9 mouse cellular contexts compared by ENCODE assay signal in the genomic region with DNA sequence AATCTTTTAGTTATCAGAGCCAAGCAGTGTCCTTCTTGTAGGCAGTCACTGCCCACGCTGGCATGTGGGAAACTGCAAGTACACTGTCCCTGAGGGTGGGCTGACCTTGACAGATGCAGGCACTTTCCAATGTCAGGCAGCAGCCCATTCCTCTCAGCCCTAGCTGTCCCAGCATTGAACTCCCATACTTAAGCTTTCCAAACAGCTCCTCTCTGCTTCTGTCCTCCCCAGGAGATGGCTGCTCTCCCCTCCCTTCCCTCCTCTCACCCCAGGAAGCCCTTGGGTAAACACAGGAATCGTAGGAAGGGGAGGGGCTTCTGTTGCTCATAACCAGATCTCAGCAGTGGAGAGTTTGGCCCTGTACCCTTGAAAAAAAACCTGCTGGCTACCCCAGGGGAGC. TPM values are rescaled to one million over a fixed set of nuclear protein-coding genes. Genes with fewer than 3 reads are reported as not detected.
DNase-seq lines count a peak whose midpoint lies in the region; ATAC-seq and TF ChIP-seq lines count a peak whose summit lies in the region.
"Had no signal": no experiment of that assay in that cellular context is flagged by ENCODE, and none has a peak within 500 bp of the region (broad histone marks: within the 10 kb centered on the region; RNA-seq: fewer than 3 reads in every experiment).

No protein-coding gene starts in this region.

- no peak overlapping the region for H3K4me3 ChIP-seq in spleen, adult 2 months (ENCODE audit: extremely low read depth, insufficient read depth, insufficient read length)
- H3K4me3 ChIP-seq in heart, embryonic 16.5 days (ENCODE audit: low read length): no peak overlapping the region
- no peak overlapping the region for H3K4me3 ChIP-seq in midbrain, embryonic 11.5 days (ENCODE audit: low read depth, low read length)
- H3K4me3 ChIP-seq: forebrain, embryonic 10.5 days had no signal

- 47% methylated on average over 2 of the region's 2 CpGs for WGBS in spleen, adult 2 months
- WGBS in heart, embryonic 16.5 days: 19% methylated on average over 2 of the region's 2 CpGs
- 32% methylated on average over 2 of the region's 2 CpGs for WGBS in midbrain, embryonic 11.5 days

- H3K36me3 ChIP-seq in spleen, adult 2 months (ENCODE audit: control insufficient read depth, insufficient read depth, low read length): no peaks in the 10 kb centered on the region
- H3K36me3 ChIP-seq in heart, embryonic 16.5 days (ENCODE audit: control insufficient read depth, insufficient read depth): no peaks in the 10 kb centered on the region
- H3K36me3 ChIP-seq in midbrain, embryonic 11.5 days (ENCODE audit: control insufficient read depth, insufficient read depth, low read length): no peaks in the 10 kb centered on the region
- H3K36me3 ChIP-seq: forebrain, embryonic 10.5 days had no signal

- H3K27me3 ChIP-seq in spleen, adult 2 months (ENCODE audit: control insufficient read depth, insufficient read depth, low read length): no peaks in the 10 kb centered on the region
- no peaks in the 10 kb centered on the region for H3K27me3 ChIP-seq in heart, embryonic 16.5 days (ENCODE audit: control insufficient read depth, insufficient read depth, low read length)
- H3K27me3 ChIP-seq in midbrain, embryonic 11.5 days (ENCODE audit: control insufficient read depth, insufficient read depth, low read length): no peaks in the 10 kb centered on the region

- peaks cover 9% of the 10 kb centered on the region; the same call in 1 of the 2 replicates for H3K4me1 ChIP-seq in spleen, adult 2 months (ENCODE audit: control insufficient read depth, insufficient read depth, insufficient read length)
- H3K4me1 ChIP-seq in heart, embryonic 16.5 days (ENCODE audit: control insufficient read depth, insufficient read depth, low read length): peaks cover 8% of the 10 kb centered on the region
- no peaks in the 10 kb centered on the region for H3K4me1 ChIP-seq in midbrain, embryonic 11.5 days (ENCODE audit: control insufficient read depth, insufficient read depth, low read length)
- H3K4me1 ChIP-seq: forebrain, embryonic 10.5 days had no signal

- peak overlapping the region; percentile 17; the same call in 1 of the 2 replicates for H3K27ac ChIP-seq in spleen, adult 2 months (ENCODE audit: insufficient read depth, low read length)
- H3K27ac ChIP-seq in heart, embryonic 16.5 days (ENCODE audit: low read length): peak overlapping the region; percentile 10; the same call in 1 of the 2 replicates
- no peak overlapping the region for H3K27ac ChIP-seq in midbrain, embryonic 11.5 days (ENCODE audit: low read depth, low read length)
- H3K27ac ChIP-seq: forebrain, embryonic 10.5 days had no signal

- no peaks in the 10 kb centered on the region for H3K9me3 ChIP-seq in heart, embryonic 16.5 days (replicated peaks; ENCODE audit: control insufficient read depth, low read length)
- H3K9me3 ChIP-seq in midbrain, embryonic 11.5 days (ENCODE audit: control insufficient read depth, low read length): no peaks in the 10 kb centered on the region
- H3K9me3 ChIP-seq: forebrain, embryonic 10.5 days had no signal

- H3K4me2 ChIP-seq in heart, embryonic 16.5 days (ENCODE audit: low read depth, low read length): no peak overlapping the region
- H3K4me2 ChIP-seq in midbrain, embryonic 11.5 days: no peak overlapping the region

- no peak for DNase-seq in spleen, adult 2 months (ENCODE audit: low read depth in 1 of 2, low spot score in 2 of 2)
- DNase-seq in spleen, adult 18-20 months: no peak
- peak; percentile 44 to 77 for DNase-seq in kidney, postnatal 36 days
- no peak for DNase-seq in thymus, postnatal 36 days
- DNase-seq in midbrain, embryonic 11.5 days (ENCODE audit: low spot score, missing footprints): no peak

- TF ChIP-seq CTCF in spleen, adult 2 months (IDR thresholded peaks at IDR 0.05; ENCODE audit: extremely low read depth, insufficient read depth, insufficient read length, insufficient replicate concordance): no peak

- ATAC-seq in heart, embryonic 16.5 days (replicated peaks; ENCODE audit: extremely low read depth, insufficient read depth, low FRiP score): no peak
- ATAC-seq in erythroid progenitor cell, adult 5-6 weeks (replicated peaks; ENCODE audit: low FRiP score, poor library complexity, severe bottlenecking): no peak
- no peak for ATAC-seq in midbrain, embryonic 11.5 days (ENCODE audit: low FRiP score)
- ATAC-seq: inflammation-experienced regulatory T-cells, adult 6 months had no signal

- TF ChIP-seq POLR2A in spleen, adult 2 months (IDR thresholded peaks at IDR 0.05; ENCODE audit: low read depth, low read length): no peak

- no peak overlapping the region for H3K9ac ChIP-seq in heart, embryonic 16.5 days (ENCODE audit: low read length)
- H3K9ac ChIP-seq in midbrain, embryonic 11.5 days (ENCODE audit: low read length): no peak overlapping the region

RNA-seq across cellular contexts. Expression of a gene that starts 7.0 kb away (rescaled TPM):
- polyA plus RNA-seq in spleen, adult 2 months (2012; rRNA removed): 57.9 and 67.7 TPM in 2 replicates
- polyA plus RNA-seq in heart, embryonic 16.5 days (2015; fragmentation: Nextera tagmentation; extraction: Ambion mirVana): 18.6 and 19.0 TPM in 2 replicates
- 10.8 and 10.9 TPM in 2 replicates for total RNA-seq in erythroid progenitor cell, adult 5-6 weeks (2015; ENCODE audit: low replicate concordance)
- 6.4 and 6.8 TPM in 2 replicates for total RNA-seq in erythroid progenitor cell, adult 5-6 weeks (2017; ENCODE audit: low replicate concordance)
- 39.9 and 44.5 TPM in 2 replicates for polyA plus RNA-seq in midbrain, embryonic 11.5 days (2014; fragmentation: Nextera tagmentation; extraction: Ambion mirVana)

RNA-seq across cellular contexts. Expression of a gene that starts 49.8 kb away (rescaled TPM):
- 400 and 443 TPM in 2 replicates for polyA plus RNA-seq in spleen, adult 2 months (2012; rRNA removed)
- polyA plus RNA-seq in heart, embryonic 16.5 days (2015; fragmentation: Nextera tagmentation; extraction: Ambion mirVana): 56.1 and 71.3 TPM in 2 replicates
- total RNA-seq in erythroid progenitor cell, adult 5-6 weeks (2015; ENCODE audit: low replicate concordance): 1,699 and 1,907 TPM in 2 replicates
- total RNA-seq in erythroid progenitor cell, adult 5-6 weeks (2017; ENCODE audit: low replicate concordance): 1,512 and 2,069 TPM in 2 replicates
- polyA plus RNA-seq in midbrain, embryonic 11.5 days (2014; fragmentation: Nextera tagmentation; extraction: Ambion mirVana): 35.0 and 38.8 TPM in 2 replicates

Comparison
In these comparisons a context has a peak if more than half of its experiments do, and no peak if none do; other contexts are left out.
1. DNase-seq: peak in kidney, postnatal 36 days (2 of 2); none in spleen, adult 2 months (0 of 2), spleen, adult 18-20 months (0 of 2), thymus, postnatal 36 days (0 of 2) and midbrain, embryonic 11.5 days (single experiment).